ENCODE assay signal across 8 mouse cellular contexts in the genomic region with DNA sequence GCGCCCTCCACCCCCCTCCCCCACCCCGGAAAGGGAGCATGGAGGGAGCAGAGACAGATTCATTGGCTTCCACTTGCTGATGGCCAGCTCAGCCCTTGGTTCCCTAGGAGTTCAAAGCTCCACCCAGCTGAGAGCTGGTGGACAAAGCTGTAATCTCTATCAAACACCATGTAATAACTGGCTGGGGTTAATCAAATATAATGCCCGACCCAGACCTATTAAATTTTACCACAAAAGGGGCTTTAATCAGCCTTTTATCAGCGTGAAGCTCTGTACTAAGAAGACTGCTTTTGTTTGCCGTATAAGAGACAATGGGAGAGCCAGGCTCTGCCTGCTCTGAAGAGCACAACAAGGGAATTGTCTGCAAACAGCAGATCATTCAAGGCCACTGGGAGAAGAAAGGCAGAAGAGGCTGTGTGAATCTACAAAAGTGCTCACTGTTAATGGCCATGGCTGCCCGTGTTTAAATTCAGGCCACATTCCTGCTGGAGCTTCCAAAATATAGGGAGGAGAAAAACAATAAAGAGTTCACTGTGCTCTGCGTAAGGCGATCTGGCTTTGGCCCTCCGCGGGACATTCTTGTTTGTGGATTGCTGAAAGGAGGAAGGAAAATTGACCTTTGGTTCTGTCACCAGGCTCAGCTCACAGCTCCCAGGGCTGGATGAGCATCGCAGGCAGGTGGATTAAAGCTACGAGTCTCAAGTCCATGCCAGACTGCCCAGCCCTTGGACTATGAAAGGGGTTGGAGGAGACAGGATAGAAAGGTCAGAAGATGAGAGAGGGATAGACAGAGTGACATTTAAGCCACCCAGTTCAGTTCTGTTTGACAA.
DNase-seq lines count a peak whose midpoint lies in the region; ATAC-seq and TF ChIP-seq lines count a peak whose summit lies in the region.

No protein-coding gene starts in this region.

- no peak for TF ChIP-seq POLR2A in ES-Bruce4 (IDR thresholded peaks at IDR 0.05; ENCODE audit: insufficient read depth, low read length)
- no peak for TF ChIP-seq POLR2A in limb, embryonic 14.5 days (IDR thresholded peaks at IDR 0.05; ENCODE audit: borderline replicate concordance, extremely low read depth, insufficient read depth, insufficient read length)

- no peaks in the 10 kb centered on the region for H3K9me3 ChIP-seq in ES-Bruce4 (replicated peaks; ENCODE audit: control insufficient read depth, insufficient read depth, low read length, poor library complexity, severe bottlenecking)
- no peaks in the 10 kb centered on the region for H3K9me3 ChIP-seq in hindbrain, postnatal 0 days (ENCODE audit: low read length)
- H3K9me3 ChIP-seq in limb, embryonic 14.5 days (ENCODE audit: control insufficient read depth, low read length) = peaks cover 5% of the 10 kb centered on the region; the same call in 1 of the 2 replicates
- peaks cover 4% of the 10 kb centered on the region; the same call in 1 of the 2 replicates for H3K9me3 ChIP-seq in stomach, embryonic 14.5 days (ENCODE audit: control insufficient read depth, low read depth, low read length)

- WGBS in hindbrain, postnatal 0 days = 12% methylated on average over 12 of the region's 12 CpGs
- 32% methylated on average over 12 of the region's 12 CpGs for WGBS in limb, embryonic 14.5 days
- WGBS in stomach, embryonic 14.5 days = 36% methylated on average over 12 of the region's 12 CpGs

- H3K27ac ChIP-seq in ES-Bruce4 (ENCODE audit: insufficient read depth, low read length) = peak overlapping the region; percentile 23
- H3K27ac ChIP-seq in hindbrain, postnatal 0 days = peak overlapping the region; percentile 69
- H3K27ac ChIP-seq in limb, embryonic 14.5 days (replicated peaks; ENCODE audit: low read depth, low read length) = no peak overlapping the region
- no peak overlapping the region for H3K27ac ChIP-seq in stomach, embryonic 14.5 days (ENCODE audit: low read length)

- H3K27me3 ChIP-seq in ES-Bruce4 (ENCODE audit: control insufficient read depth, insufficient read depth, low read length, poor library complexity, severe bottlenecking) = no peaks in the 10 kb centered on the region
- no peaks in the 10 kb centered on the region for H3K27me3 ChIP-seq in hindbrain, postnatal 0 days (ENCODE audit: insufficient read depth, low read length)
- no peaks in the 10 kb centered on the region for H3K27me3 ChIP-seq in limb, embryonic 14.5 days (ENCODE audit: control insufficient read depth, insufficient read depth, low read length)
- no peaks in the 10 kb centered on the region for H3K27me3 ChIP-seq in stomach, embryonic 14.5 days (ENCODE audit: control insufficient read depth, insufficient read depth, low read length)

- peak; percentile 81 for ATAC-seq in hindbrain, postnatal 0 days
- ATAC-seq in limb, embryonic 14.5 days (ENCODE audit: low FRiP score, low read depth) = peak; percentile 27; the same call in 1 of the 2 replicates
- ATAC-seq in stomach, embryonic 14.5 days (ENCODE audit: insufficient number of reproducible peaks, insufficient read depth, low FRiP score, low read depth) = peak; percentile 29; the same call in 1 of the 2 replicates

- no peak overlapping the region for H3K4me3 ChIP-seq in ES-Bruce4 (ENCODE audit: low read depth, low read length)
- H3K4me3 ChIP-seq in hindbrain, postnatal 0 days (ENCODE audit: low read length) = no peak overlapping the region
- no peak overlapping the region for H3K4me3 ChIP-seq in limb, embryonic 14.5 days (replicated peaks; ENCODE audit: low read length)
- H3K4me3 ChIP-seq in stomach, embryonic 14.5 days (ENCODE audit: low read depth, low read length) = no peak overlapping the region

- peak; percentile 62 for DNase-seq in embryo, embryonic 10 days (ENCODE audit: low spot score)
- DNase-seq in hindbrain, postnatal 0 days (ENCODE audit: low spot score) = peak; percentile 60
- no peak for DNase-seq in limb, embryonic 14.5 days (ENCODE audit: low spot score)
- no peak for DNase-seq in cerebellum, adult 11-12 months
- DNase-seq in urinary bladder, adult 18-20 months (ENCODE audit: low spot score in 2 of 2) = no peak
- DNase-seq in cerebellum, adult 9-10 months = no peak

- no peaks in the 10 kb centered on the region for H3K36me3 ChIP-seq in ES-Bruce4 (ENCODE audit: control insufficient read depth, insufficient read depth, low read length, poor library complexity, severe bottlenecking)
- H3K36me3 ChIP-seq in hindbrain, postnatal 0 days (ENCODE audit: insufficient read depth, low read length) = no peaks in the 10 kb centered on the region
- no peaks in the 10 kb centered on the region for H3K36me3 ChIP-seq in limb, embryonic 14.5 days (ENCODE audit: control insufficient read depth, insufficient read depth, low read length)
- H3K36me3 ChIP-seq in stomach, embryonic 14.5 days (ENCODE audit: control insufficient read depth, insufficient read depth, low read length) = no peaks in the 10 kb centered on the region

- no peak overlapping the region for H3K4me2 ChIP-seq in hindbrain, postnatal 0 days (ENCODE audit: low read depth, low read length)
- no peak overlapping the region for H3K4me2 ChIP-seq in limb, embryonic 14.5 days (replicated peaks; ENCODE audit: low read depth, low read length, severe bottlenecking)
- H3K4me2 ChIP-seq in stomach, embryonic 14.5 days (replicated peaks; ENCODE audit: low read depth, low read length) = no peak overlapping the region

- TF ChIP-seq CTCF in ES-Bruce4 (IDR thresholded peaks at IDR 0.05; ENCODE audit: low read depth, low read length) = no peak
- no peak for TF ChIP-seq CTCF in hindbrain, postnatal 0 days (IDR thresholded peaks at IDR 0.05; ENCODE audit: low read depth)

- H3K9ac ChIP-seq in ES-Bruce4 (ENCODE audit: low read depth, poor library complexity, severe bottlenecking) = no peak overlapping the region
- no peak overlapping the region for H3K9ac ChIP-seq in hindbrain, postnatal 0 days (replicated peaks; ENCODE audit: low read length)
- H3K9ac ChIP-seq in limb, embryonic 14.5 days (ENCODE audit: low read depth, low read length, severe bottlenecking) = no peak overlapping the region
- no peak overlapping the region for H3K9ac ChIP-seq in stomach, embryonic 14.5 days (replicated peaks; ENCODE audit: low read depth, low read length)

- TF ChIP-seq EP300 in ES-Bruce4 (IDR thresholded peaks at IDR 0.05; ENCODE audit: insufficient read depth, low read depth, low read length) = no peak

- peaks cover 10% of the 10 kb centered on the region for H3K4me1 ChIP-seq in ES-Bruce4 (ENCODE audit: control insufficient read depth, insufficient read depth, low read length)
- peaks cover 11% of the 10 kb centered on the region for H3K4me1 ChIP-seq in hindbrain, postnatal 0 days (ENCODE audit: insufficient read depth, low read length)
- peaks cover 13% of the 10 kb centered on the region for H3K4me1 ChIP-seq in limb, embryonic 14.5 days (ENCODE audit: control insufficient read depth, insufficient read depth, low read length)
- H3K4me1 ChIP-seq in stomach, embryonic 14.5 days (ENCODE audit: control insufficient read depth, insufficient read depth, low read length) = no peaks in the 10 kb centered on the region

Comparison
In these comparisons a context has a peak if more than half of its experiments do, and no peak if none do; other contexts are left out.
1. H3K27ac ChIP-seq: peak in ES-Bruce4 (single experiment) and hindbrain, postnatal 0 days (single experiment); none in limb, embryonic 14.5 days (single experiment) and stomach, embryonic 14.5 days (single experiment).
2. DNase-seq: peak in embryo, embryonic 10 days (single experiment) and hindbrain, postnatal 0 days (single experiment); none in limb, embryonic 14.5 days (single experiment), cerebellum, adult 11-12 months (single experiment), urinary bladder, adult 18-20 months (0 of 2) and cerebellum, adult 9-10 months (single experiment).
3. ATAC-seq: peak in every context shown above with its lines; median percentile 81 in hindbrain, postnatal 0 days; 29 in stomach, embryonic 14.5 days; 27 in limb, embryonic 14.5 days.